Mouse (Mus musculus): Measurements from ENCODE around the gene Dctn1. TPM values are rescaled to one million over a fixed set of nuclear protein-coding genes. Genes with fewer than 3 reads are reported as not detected.

Dctn1 gene
- polyA plus RNA-seq, 1 experiment = 252 TPM

DNA sequence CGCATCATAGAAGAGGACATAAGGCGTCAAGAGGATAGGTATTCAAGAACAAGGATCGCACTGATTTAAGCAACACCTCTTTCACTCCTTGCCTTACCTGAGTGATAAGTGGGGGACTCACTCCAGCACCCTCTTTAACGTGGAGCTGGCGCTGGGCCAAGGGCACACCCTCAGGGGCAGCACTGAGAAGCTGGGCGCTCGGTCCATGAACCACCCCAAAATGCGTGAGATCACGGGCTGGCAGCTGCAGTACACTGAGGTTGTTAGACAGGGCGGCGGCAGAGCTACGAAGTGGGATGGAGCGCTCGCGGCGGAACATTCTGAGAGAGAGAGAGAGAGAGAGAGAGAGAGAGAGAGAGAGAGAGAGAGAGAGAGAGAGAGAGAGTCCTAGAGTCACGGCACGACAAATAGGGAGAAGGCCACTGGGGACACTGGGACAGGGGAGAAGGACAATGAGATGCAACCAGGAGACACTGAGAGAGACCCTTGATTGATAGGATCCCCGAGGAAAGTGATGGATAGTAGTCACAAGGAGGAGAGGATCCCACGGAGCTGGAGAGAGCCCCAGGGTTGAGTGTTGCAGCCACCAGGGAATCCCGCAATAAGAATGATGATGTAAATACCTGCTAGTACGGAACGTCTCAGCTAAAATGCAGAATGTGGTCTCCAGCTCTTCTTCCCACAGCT is 10.0 kb upstream of the Dctn1 start:
- DNase-seq (ENCODE audit: low read depth) = peak; percentile 50
- TF ChIP-seq POLR2A (IDR thresholded peaks at IDR 0.05; ENCODE audit: borderline replicate concordance, extremely low read depth, insufficient read depth, insufficient read length, poor library complexity, severe bottlenecking) (no peak), CTCF (IDR thresholded peaks at IDR 0.05; ENCODE audit: borderline replicate concordance, extremely low read depth, insufficient read depth, insufficient read length) (no peak)

DNA sequence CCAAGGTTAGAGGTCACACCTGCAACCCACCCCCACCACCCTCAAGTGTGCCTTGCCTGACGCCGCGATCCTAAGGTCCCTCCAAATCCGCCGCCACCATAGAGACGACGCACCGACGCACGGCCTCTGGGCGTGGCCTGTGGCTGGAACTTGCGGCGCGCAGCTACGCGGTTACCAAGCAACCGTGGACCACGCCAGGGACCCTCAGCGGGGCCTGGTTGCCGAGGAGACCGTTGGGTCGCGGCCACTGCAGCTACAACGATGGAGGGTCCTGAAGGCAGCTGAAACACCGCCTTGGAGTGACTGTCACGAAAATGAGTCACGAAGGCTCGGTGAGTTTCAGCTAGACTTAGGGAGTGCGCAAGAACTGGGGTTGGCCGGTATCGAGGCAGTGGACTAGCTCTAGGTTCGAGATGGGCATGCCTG is 9.4 kb upstream of the Dctn1 start, which contains the start of the genes Wdr54 and 1700003E16Rik:
Gene Wdr54, minus strand, starts transcription at position 139 of the 426 bp plus-strand sequence.
Gene 1700003E16Rik, plus strand, starts transcription at position 146 of the 426 bp plus-strand sequence.
- TF ChIP-seq CTCF (IDR thresholded peaks at IDR 0.05; ENCODE audit: borderline replicate concordance, extremely low read depth, insufficient read depth, insufficient read length) = no peak
- no peak for TF ChIP-seq POLR2A (IDR thresholded peaks at IDR 0.05; ENCODE audit: borderline replicate concordance, extremely low read depth, insufficient read depth, insufficient read length, poor library complexity, severe bottlenecking)
- DNase-seq (ENCODE audit: low read depth) = peak; percentile 94

DNA sequence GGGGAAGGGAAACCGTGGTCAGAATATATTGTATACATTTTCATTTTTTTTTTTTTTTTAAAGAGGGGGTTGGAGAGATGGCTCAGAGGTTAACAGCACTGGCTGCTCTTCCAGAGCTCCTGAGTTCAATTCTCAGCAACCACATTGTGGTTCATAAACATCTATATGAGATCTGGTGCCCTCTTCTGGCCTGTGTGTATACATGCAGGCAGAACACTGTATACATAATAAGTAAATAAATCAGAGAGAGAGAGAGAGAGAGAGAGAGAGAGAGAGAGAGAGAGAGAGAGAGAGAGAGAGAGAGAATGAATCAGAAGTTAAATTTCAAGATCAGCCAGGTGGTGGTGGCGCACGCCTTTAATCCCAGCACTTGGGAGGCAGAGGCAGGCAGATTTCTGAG is 6.3 kb upstream of the Dctn1 start:
- peak; percentile 82 for DNase-seq (ENCODE audit: low read depth)
- TF ChIP-seq CTCF (IDR thresholded peaks at IDR 0.05; ENCODE audit: borderline replicate concordance, extremely low read depth, insufficient read depth, insufficient read length) = peak; percentile 18; the same call in 1 of the 2 replicates

DNA sequence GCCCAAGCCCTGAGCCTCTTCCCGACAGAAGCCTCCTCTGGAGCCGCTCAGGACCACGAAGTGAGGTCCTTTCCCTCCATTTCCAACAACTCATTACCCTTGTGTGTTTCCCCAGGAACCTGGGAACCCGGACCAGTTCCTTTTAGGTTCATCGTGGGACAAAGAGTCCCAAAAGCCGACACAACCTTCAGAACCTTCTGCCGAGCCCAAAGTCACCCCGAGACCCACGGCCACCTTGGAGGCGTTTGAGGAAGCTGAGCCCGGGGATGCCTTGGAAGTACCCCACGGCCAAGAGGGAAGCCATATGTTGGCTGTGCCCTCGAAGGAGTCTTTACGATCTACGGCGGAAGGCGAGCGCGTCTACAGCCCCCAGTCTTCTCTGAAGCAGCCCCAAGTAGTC is 4.3 kb upstream of the Dctn1 start:
- no peak for TF ChIP-seq POLR2A (IDR thresholded peaks at IDR 0.05; ENCODE audit: borderline replicate concordance, extremely low read depth, insufficient read depth, insufficient read length, poor library complexity, severe bottlenecking)
- no peak for TF ChIP-seq CTCF (IDR thresholded peaks at IDR 0.05; ENCODE audit: borderline replicate concordance, extremely low read depth, insufficient read depth, insufficient read length)
- no peak for DNase-seq (ENCODE audit: low read depth)

GRCm38 (mm10) chr6:83161921-83162641 is 3.6 kb upstream of the Dctn1 start:
- no peak for TF ChIP-seq CTCF (IDR thresholded peaks at IDR 0.05; ENCODE audit: borderline replicate concordance, extremely low read depth, insufficient read depth, insufficient read length)
- TF ChIP-seq POLR2A (IDR thresholded peaks at IDR 0.05; ENCODE audit: borderline replicate concordance, extremely low read depth, insufficient read depth, insufficient read length, poor library complexity, severe bottlenecking) = no peak
- DNase-seq (ENCODE audit: low read depth) = no peak

GRCm38 (mm10) chr6:83162701-83163100 is 3.0 kb upstream of the Dctn1 start:
- DNase-seq (ENCODE audit: low read depth) = peak; percentile 80
- TF ChIP-seq POLR2A (IDR thresholded peaks at IDR 0.05; ENCODE audit: borderline replicate concordance, extremely low read depth, insufficient read depth, insufficient read length, poor library complexity, severe bottlenecking) = no peak
- TF ChIP-seq CTCF (IDR thresholded peaks at IDR 0.05; ENCODE audit: borderline replicate concordance, extremely low read depth, insufficient read depth, insufficient read length) = peak; percentile 79

- DNase-seq (ENCODE audit: low read depth) = no peak
- TF ChIP-seq POLR2A (IDR thresholded peaks at IDR 0.05; ENCODE audit: borderline replicate concordance, extremely low read depth, insufficient read depth, insufficient read length, poor library complexity, severe bottlenecking) = no peak
- TF ChIP-seq CTCF (IDR thresholded peaks at IDR 0.05; ENCODE audit: borderline replicate concordance, extremely low read depth, insufficient read depth, insufficient read length) = no peak
These were observed 604 bp upstream of the Dctn1 start for GRCm38 (mm10) chr6:83165026-83165606.

- DNase-seq (ENCODE audit: low read depth) = peak; percentile 68
- TF ChIP-seq POLR2A (IDR thresholded peaks at IDR 0.05; ENCODE audit: borderline replicate concordance, extremely low read depth, insufficient read depth, insufficient read length, poor library complexity, severe bottlenecking) (no peak), CTCF (IDR thresholded peaks at IDR 0.05; ENCODE audit: borderline replicate concordance, extremely low read depth, insufficient read depth, insufficient read length) (0 out of 2 replicates have a peak, but pooled peaks have one; percentile 7)
These were observed 517 bp downstream of the Dctn1 start for GRCm38 (mm10) chr6:83166243-83166630.

- TF ChIP-seq CTCF (IDR thresholded peaks at IDR 0.05; ENCODE audit: borderline replicate concordance, extremely low read depth, insufficient read depth, insufficient read length) = no peak
- TF ChIP-seq POLR2A (IDR thresholded peaks at IDR 0.05; ENCODE audit: borderline replicate concordance, extremely low read depth, insufficient read depth, insufficient read length, poor library complexity, severe bottlenecking) = no peak
- no peak for DNase-seq (ENCODE audit: low read depth)
These were observed 4.2 kb downstream of the Dctn1 start for GRCm38 (mm10) chr6:83169872-83170271.

DNA sequence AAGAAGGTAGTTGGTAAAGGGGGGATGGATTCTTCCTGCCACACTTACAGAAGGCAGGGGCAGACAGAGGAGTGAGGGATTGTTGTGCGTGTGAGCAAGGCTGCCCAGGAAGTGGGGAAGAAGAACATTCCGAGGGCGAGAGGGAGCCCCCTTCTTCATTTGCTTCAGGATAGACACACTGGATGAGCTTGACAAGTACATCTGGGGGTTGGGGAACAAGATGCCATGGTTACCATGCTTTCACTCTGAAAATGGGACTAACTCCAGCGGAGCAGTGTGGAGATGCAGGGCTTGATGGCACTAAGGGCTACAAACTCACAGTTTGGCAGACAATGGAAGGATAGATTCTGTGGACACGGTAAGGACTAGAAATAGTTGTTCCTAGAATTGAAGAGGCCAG is 5.3 kb downstream of the Dctn1 start:
- TF ChIP-seq POLR2A (IDR thresholded peaks at IDR 0.05; ENCODE audit: borderline replicate concordance, extremely low read depth, insufficient read depth, insufficient read length, poor library complexity, severe bottlenecking) (no peak), CTCF (IDR thresholded peaks at IDR 0.05; ENCODE audit: borderline replicate concordance, extremely low read depth, insufficient read depth, insufficient read length) (no peak)
- no peak for DNase-seq (ENCODE audit: low read depth)

GRCm38 (mm10) chr6:83172240-83172920 is 6.7 kb downstream of the Dctn1 start:
- peak; percentile 73 for DNase-seq (ENCODE audit: low read depth)
- no peak for TF ChIP-seq CTCF (IDR thresholded peaks at IDR 0.05; ENCODE audit: borderline replicate concordance, extremely low read depth, insufficient read depth, insufficient read length)
- 0 out of 2 replicates have a peak, but pooled peaks have one; percentile 12 for TF ChIP-seq POLR2A (IDR thresholded peaks at IDR 0.05; ENCODE audit: borderline replicate concordance, extremely low read depth, insufficient read depth, insufficient read length, poor library complexity, severe bottlenecking)

Measured in brain, embryonic 14.5 days (tissue).